Mouse (Mus musculus): ENCODE results near the gene B230118H07Rik. TPM values are rescaled to one million over a fixed set of nuclear protein-coding genes. Genes with fewer than 3 reads are reported as not detected.

B230118H07Rik gene
- polyA plus RNA-seq, 1 experiment, result 32.8 TPM

DNA sequence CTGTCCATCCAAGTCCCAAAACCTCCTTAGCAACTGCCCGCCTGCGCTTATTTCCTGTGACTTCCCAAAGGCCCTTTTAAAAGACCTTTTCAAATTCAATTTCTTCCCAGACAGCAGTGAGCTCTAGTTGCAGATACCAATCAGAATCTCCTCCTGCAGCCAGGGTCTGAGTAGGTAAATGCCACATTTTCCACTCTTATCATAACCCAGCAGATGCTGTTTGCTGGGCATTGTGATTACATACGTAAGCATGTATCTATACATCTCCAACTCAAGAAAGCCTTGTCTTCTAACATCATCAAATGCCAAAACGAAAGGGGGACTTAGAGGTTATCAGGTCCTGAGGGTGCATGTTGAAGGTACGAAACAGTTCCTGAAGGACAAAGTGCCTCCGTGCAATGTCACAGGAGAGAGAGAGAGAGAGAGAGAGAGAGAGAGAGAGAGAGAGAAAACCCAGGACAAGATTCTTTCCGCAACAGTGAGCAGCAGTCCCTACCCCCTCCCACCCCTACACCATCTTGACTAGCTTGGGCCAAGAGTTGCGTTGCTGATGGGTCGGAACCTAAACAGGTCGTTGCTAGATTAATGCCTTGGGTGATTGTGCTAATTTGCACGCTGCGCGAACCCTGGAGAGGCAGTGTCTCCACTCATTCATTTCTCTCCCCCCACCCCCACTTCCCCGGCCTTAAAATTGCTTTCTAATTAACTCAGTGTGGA is 3.0 kb upstream of the B230118H07Rik start:
- no peak overlapping the region for H3K4me3 ChIP-seq (replicated peaks; ENCODE audit: control insufficient read depth, low read depth, low read length)
- no peak overlapping the region for H3K27ac ChIP-seq (ENCODE audit: control insufficient read depth, insufficient read depth, low read depth, low read length, poor library complexity)
- WGBS, result 41% methylated on average over 14 of the region's 14 CpGs

DNA sequence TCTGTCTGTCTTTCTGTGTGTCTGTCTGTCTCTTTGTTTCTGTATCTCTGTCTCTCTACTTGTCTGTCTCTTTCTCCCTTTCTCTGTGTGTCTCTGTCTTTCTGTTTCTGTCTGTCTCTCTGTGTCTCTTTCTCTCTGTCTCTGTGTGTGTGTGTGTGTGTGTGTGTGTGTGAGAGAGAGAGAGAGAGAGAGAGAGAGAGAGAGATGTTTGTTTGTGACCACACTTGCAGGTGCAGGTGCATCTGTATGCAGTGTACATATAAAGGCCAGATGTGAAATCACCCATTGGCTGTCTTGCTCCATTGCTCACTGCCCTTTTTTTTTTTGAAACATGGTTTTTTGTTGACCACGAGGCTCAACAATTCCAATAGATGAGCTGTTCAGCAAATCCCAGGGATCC is 1.1 kb upstream of the B230118H07Rik start:
- 44% methylated on average over 1 of the region's 1 CpGs for WGBS
- Histone ChIP-seq H3K27ac (ENCODE audit: control insufficient read depth, insufficient read depth, low read depth, low read length, poor library complexity) (no peak overlapping the region), H3K4me3 (replicated peaks; ENCODE audit: control insufficient read depth, low read depth, low read length) (no peak overlapping the region), H3K4me1 (ENCODE audit: control insufficient read depth, insufficient read depth, low read length) (no peaks in the 10 kb centered on the region; the same call in 1 of the 2 replicates)
- no peak for TF ChIP-seq POLR2A (IDR thresholded peaks at IDR 0.05; ENCODE audit: borderline replicate concordance, control insufficient read depth, low read depth, low read length)
- no peak for TF ChIP-seq CTCF (IDR thresholded peaks at IDR 0.05; ENCODE audit: control insufficient read depth, insufficient read depth, low read length)

More for the DNA sequence above, 3.0 kb upstream of the B230118H07Rik start:
- no peaks in the 10 kb centered on the region; the same call in 1 of the 2 replicates for H3K4me1 ChIP-seq (ENCODE audit: control insufficient read depth, insufficient read depth, low read length)
- no peak for TF ChIP-seq POLR2A (IDR thresholded peaks at IDR 0.05; ENCODE audit: borderline replicate concordance, control insufficient read depth, low read depth, low read length)
- no peak for TF ChIP-seq CTCF (IDR thresholded peaks at IDR 0.05; ENCODE audit: control insufficient read depth, insufficient read depth, low read length)

DNA sequence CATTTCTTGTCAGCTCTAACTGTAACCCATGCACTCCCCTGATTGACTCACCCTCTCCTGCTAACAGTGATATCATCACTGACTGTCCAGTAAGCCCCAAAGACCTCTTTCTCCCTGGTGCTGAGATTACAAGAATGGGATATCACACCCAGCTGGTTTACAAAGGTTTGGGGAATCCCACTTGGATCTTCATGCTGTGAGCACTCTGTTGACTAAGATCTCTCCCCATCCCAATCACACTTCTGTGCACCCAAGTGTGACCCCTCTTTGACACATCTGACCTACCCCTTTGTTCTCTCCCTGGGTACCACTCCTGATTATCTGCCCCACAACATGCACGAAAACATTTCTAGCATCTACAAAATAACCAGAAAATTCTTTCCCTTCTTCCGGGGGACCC is 971 bp downstream of the B230118H07Rik start:
- Histone ChIP-seq H3K27ac (ENCODE audit: control insufficient read depth, insufficient read depth, low read depth, low read length, poor library complexity) (no peak overlapping the region), H3K4me1 (ENCODE audit: control insufficient read depth, insufficient read depth, low read length) (no peaks in the 10 kb centered on the region; the same call in 1 of the 2 replicates), H3K4me3 (replicated peaks; ENCODE audit: control insufficient read depth, low read depth, low read length) (peak overlapping the region; percentile 32)
- no peak for TF ChIP-seq POLR2A (IDR thresholded peaks at IDR 0.05; ENCODE audit: borderline replicate concordance, control insufficient read depth, low read depth, low read length)
- no peak for TF ChIP-seq CTCF (IDR thresholded peaks at IDR 0.05; ENCODE audit: control insufficient read depth, insufficient read depth, low read length)
- WGBS, result 76% methylated on average over 2 of the region's 2 CpGs

DNA sequence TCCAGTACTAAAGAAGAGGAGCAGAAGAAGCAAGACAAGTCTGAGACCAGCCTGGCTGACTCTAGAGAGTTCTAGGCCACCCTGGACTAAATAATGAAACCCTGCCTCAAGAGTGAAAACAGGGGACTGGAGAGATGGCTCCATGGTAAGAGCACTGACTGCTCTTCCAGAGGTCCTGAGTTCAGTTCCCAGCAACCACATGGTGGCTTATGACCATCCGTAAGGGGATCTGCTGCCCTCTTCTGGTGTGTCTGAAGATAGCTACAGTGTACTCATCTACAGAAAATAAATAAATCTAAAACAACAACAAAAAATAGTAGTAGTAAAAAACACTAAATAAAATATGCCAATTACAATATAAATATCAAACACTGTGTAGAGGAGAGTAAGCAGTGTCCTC is 3.5 kb downstream of the B230118H07Rik start:
- Histone ChIP-seq H3K4me1 (ENCODE audit: control insufficient read depth, insufficient read depth, low read length) (no peaks in the 10 kb centered on the region; the same call in 1 of the 2 replicates), H3K4me3 (replicated peaks; ENCODE audit: control insufficient read depth, low read depth, low read length) (no peak overlapping the region), H3K27ac (ENCODE audit: control insufficient read depth, insufficient read depth, low read depth, low read length, poor library complexity) (no peak overlapping the region)
- no peak for TF ChIP-seq POLR2A (IDR thresholded peaks at IDR 0.05; ENCODE audit: borderline replicate concordance, control insufficient read depth, low read depth, low read length)
- no peak for TF ChIP-seq CTCF (IDR thresholded peaks at IDR 0.05; ENCODE audit: control insufficient read depth, insufficient read depth, low read length)
- 74% methylated on average over 1 of the region's 1 CpGs for WGBS

DNA sequence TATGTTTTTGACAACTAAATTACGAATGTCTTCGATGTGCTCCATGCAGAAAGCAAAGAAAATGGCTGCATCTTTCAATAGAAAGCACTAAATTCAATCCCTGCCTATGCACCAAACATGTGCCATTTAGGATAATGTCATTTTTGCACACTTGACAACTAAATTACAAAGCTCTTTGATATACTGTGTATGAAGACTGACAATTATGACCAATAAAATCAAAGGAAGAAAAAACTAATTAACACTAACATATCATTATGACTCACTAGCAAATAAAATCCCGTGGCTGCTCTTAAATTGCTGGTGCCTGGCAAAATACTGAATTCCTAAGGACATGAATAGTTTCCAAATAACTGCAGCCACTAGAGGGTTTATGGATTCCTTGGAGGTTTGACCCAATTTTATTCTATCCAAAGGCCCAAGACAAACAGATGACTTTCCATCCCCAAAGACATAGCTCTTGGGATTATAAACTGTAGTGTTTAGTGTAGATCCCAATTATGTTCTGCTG is 9.4 kb downstream of the B230118H07Rik start:
- 81% methylated on average over 3 of the region's 3 CpGs for WGBS
- Histone ChIP-seq H3K27ac (ENCODE audit: control insufficient read depth, insufficient read depth, low read depth, low read length, poor library complexity) (no peak overlapping the region), H3K4me3 (replicated peaks; ENCODE audit: control insufficient read depth, low read depth, low read length) (no peak overlapping the region), H3K4me1 (ENCODE audit: control insufficient read depth, insufficient read depth, low read length) (no peaks in the 10 kb centered on the region)
- TF ChIP-seq CTCF (IDR thresholded peaks at IDR 0.05; ENCODE audit: control insufficient read depth, insufficient read depth, low read length), result no peak
- TF ChIP-seq POLR2A (IDR thresholded peaks at IDR 0.05; ENCODE audit: borderline replicate concordance, control insufficient read depth, low read depth, low read length), result no peak

DNA sequence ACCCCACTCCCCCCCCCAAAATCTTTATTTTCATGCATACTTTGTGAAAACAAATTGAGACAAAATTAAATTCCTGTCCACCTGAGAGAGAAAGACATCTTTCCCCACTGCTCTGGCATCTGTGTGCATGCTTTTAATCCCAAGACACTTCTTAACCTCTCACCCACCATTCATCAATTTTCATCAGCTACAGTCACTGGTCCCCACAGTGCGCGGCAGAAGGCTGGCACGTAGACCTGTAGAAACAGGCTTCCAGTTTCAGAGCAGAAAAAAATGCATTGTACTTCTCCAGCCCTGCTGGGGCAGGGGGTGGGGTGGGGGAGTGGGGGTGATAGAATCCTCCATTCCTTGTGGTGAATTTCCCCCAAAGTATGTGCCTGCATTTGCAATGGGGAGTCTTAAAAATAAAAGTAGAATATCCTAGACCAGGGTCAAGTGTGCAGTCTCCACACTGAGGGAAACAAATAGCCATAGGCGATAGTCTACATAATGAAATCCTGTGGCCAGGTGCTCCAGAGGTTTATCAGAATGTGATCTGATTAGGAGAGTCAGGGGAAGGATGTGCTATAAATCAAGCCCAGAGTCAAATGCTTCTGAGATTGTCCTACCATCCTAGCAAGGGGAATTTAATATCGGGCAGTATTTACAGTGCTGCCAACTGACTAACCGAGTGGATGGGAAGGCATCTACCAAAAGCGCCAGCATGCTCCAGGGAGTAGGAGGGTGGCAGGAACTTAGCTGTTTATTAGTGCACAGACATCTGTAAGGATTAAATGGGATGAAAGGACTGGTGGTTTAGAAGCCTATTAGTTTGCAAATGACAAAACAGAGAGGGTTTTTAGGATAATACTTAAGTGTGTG is 10.1 kb downstream of the B230118H07Rik start:
- H3K4me1 ChIP-seq (ENCODE audit: control insufficient read depth, insufficient read depth, low read length), result no peaks in the 10 kb centered on the region
- no peak overlapping the region for H3K4me3 ChIP-seq (replicated peaks; ENCODE audit: control insufficient read depth, low read depth, low read length)
- WGBS, result 86% methylated on average over 7 of the region's 7 CpGs

DNA sequence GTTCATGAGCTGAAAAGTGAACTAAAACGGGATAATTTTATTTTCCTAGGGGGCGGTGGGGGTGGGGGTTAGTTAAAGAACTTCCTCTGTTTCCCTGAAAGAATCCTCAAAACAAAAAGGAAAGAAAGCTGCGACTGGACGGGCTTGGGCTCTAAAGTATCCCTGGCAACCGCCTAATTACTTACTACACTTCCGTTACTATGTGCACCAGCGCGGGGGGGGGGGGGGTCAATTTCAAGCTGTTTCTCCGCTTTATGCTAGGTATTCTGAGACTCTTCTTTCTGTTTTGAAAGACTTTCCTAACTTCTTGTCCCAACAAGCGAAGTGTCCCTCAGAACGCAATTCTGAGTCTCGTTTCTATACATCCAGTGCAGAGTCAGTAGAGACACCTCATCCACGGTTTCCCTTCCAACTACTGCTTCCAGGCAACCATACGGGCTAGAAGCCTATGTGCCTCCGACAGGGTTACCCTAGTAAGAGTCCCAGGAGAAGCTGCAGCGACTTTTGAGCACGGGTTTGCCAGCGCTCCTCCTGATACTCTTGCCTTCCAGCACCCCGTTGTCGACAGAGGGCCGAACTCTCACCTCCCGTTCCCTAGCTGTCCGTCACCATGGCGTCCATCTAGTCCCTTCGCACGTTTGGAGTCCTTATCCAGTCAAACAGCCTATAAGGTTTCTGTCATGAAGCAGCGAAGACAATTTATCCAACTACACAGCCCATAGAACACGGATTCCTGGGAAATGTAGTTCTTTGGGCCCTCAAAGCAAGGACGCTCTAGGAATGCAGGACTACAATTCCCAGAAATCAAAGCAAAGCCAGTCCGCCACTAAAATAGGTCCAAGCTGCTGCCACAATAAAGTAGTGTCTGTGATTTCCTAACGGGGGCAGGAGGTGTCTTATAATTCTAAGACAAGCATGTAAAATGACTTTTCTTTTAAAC is 20.8 kb downstream of the B230118H07Rik start:
- no peak for TF ChIP-seq CTCF (IDR thresholded peaks at IDR 0.05; ENCODE audit: control insufficient read depth, insufficient read depth, low read length)
- 0 out of 2 replicates have a peak, but pooled peaks have one; percentile 35 for TF ChIP-seq POLR2A (IDR thresholded peaks at IDR 0.05; ENCODE audit: borderline replicate concordance, control insufficient read depth, low read depth, low read length)
- H3K4me1 ChIP-seq (ENCODE audit: control insufficient read depth, insufficient read depth, low read length), result no peaks in the 10 kb centered on the region; the same call in 1 of the 2 replicates
- H3K4me3 ChIP-seq (replicated peaks; ENCODE audit: control insufficient read depth, low read depth, low read length), result peak overlapping the region; percentile 99
- WGBS, result 5% methylated on average over 31 of the region's 31 CpGs
- peak overlapping the region; percentile 54 for H3K27ac ChIP-seq (ENCODE audit: control insufficient read depth, insufficient read depth, low read depth, low read length, poor library complexity)

More for the DNA sequence above, 10.1 kb downstream of the B230118H07Rik start:
- H3K27ac ChIP-seq (ENCODE audit: control insufficient read depth, insufficient read depth, low read depth, low read length, poor library complexity), result no peak overlapping the region
- no peak for TF ChIP-seq CTCF (IDR thresholded peaks at IDR 0.05; ENCODE audit: control insufficient read depth, insufficient read depth, low read length)
- no peak for TF ChIP-seq POLR2A (IDR thresholded peaks at IDR 0.05; ENCODE audit: borderline replicate concordance, control insufficient read depth, low read depth, low read length)
